Mouse (Mus musculus) MEL (cell line): ENCODE measurements around the gene Artn.

ENCODE experiments used
- ZMIZ1 ChIP-seq: IDR thresholded peaks from 2 replicates; pipeline ENCODE4 v1.6.1; 2012; ENCODE audit warnings: low read depth, mild to moderate bottlenecking, inconsistent platforms, low read length, improper control_type of control experiment, moderate library complexity
- ZNF384 ChIP-seq: IDR thresholded peaks from 2 replicates; pipeline ENCODE4 v1.6.1; 2012; ENCODE audit warnings: low read depth, mild to moderate bottlenecking, inconsistent platforms, low read length, improper control_type of control experiment

- TF ChIP-seq ZMIZ1 = no peak
- no peak for TF ChIP-seq ZNF384
Measured at GRCm38 (mm10) chr4:117882701-117883691, 46.6 kb downstream of the Artn start, which contains the start of gene B4galt2.
